Mouse (Mus musculus): ENCODE measurements around the gene Stap2. TPM values are rescaled to one million over a fixed set of nuclear protein-coding genes. Genes with fewer than 3 reads are reported as not detected.

The Stap2 gene
- polyA plus RNA-seq, 1 experiment from 2014 or later: 6.4 TPM

- Histone ChIP-seq H3K4me1 (replicated peaks) (peaks cover 12% of the 10 kb centered on the region), H3K4me3 (peak within 1 kb of the TSS; percentile 74), H3K4me2 (peak within 1 kb of the TSS; percentile 79), H3K9me3 (no peaks in the 10 kb centered on the region), H3K27me3 (no peaks in the 10 kb centered on the region), H3K36me3 (peaks cover 35% of the 10 kb centered on the region), H3K27ac (replicated peaks) (peak within 1 kb of the TSS; percentile 61), H3K9ac (peak within 1 kb of the TSS; percentile 89)
- ATAC-seq (ENCODE audit: low read depth): peak; percentile 85
- 10% methylated on average over 33 of the region's 35 CpGs for WGBS
Observed at GRCm38 (mm10) chr17:55986030-55986961, 19.1 kb downstream of the Stap2 start, which contains the start of gene Fsd1. TSS of gene Fsd1 (plus strand) at chr17:55986509.

- Histone ChIP-seq H3K27ac (replicated peaks) (peak overlapping the region; percentile 59; the same call in 1 of the 2 replicates), H3K9ac (peak overlapping the region; percentile 52), H3K4me2 (no peak overlapping the region), H3K4me3 (no peak overlapping the region), H3K27me3 (no peaks in the 10 kb centered on the region), H3K4me1 (replicated peaks) (peaks cover 27% of the 10 kb centered on the region), H3K36me3 (peaks cover 31% of the 10 kb centered on the region), H3K9me3 (no peaks in the 10 kb centered on the region)
- no peak for ATAC-seq (ENCODE audit: low read depth)
- WGBS: 55% methylated on average over 3 of the region's 3 CpGs
Observed at GRCm38 (mm10) chr17:55977301-55977700, 28.1 kb downstream of the Stap2 start.

- no peaks in the 10 kb centered on the region for H3K9me3 ChIP-seq
- H3K9ac ChIP-seq: peak overlapping the region; percentile 52
- no peak overlapping the region for H3K4me2 ChIP-seq
Observed at GRCm38 (mm10) chr17:55976255-55976862, 29.0 kb downstream of the Stap2 start.

GRCm38 (mm10) chr17:55971453-55971852 lies 33.9 kb downstream of the Stap2 start:
- WGBS: 24% methylated on average over 22 of the region's 22 CpGs
- peaks cover 67% of the 10 kb centered on the region for H3K4me1 ChIP-seq (replicated peaks)
- peaks cover 48% of the 10 kb centered on the region for H3K36me3 ChIP-seq
- H3K27ac ChIP-seq (replicated peaks): 0 out of 2 replicates have a peak overlapping the region, but pooled peaks have one; percentile 93
- peak overlapping the region; percentile 69 for H3K4me3 ChIP-seq
- no peak for ATAC-seq (ENCODE audit: low read depth)
- H3K9ac ChIP-seq: peak overlapping the region; percentile 96
- no peaks in the 10 kb centered on the region for H3K27me3 ChIP-seq
- peak overlapping the region; percentile 88 for H3K4me2 ChIP-seq
- H3K9me3 ChIP-seq: no peaks in the 10 kb centered on the region

More at GRCm38 (mm10) chr17:55976255-55976862, 29.0 kb downstream of the Stap2 start:
- Histone ChIP-seq H3K27ac (replicated peaks) (peak overlapping the region; percentile 65), H3K27me3 (no peaks in the 10 kb centered on the region), H3K4me3 (no peak overlapping the region), H3K36me3 (peaks cover 31% of the 10 kb centered on the region), H3K4me1 (replicated peaks) (peaks cover 36% of the 10 kb centered on the region)
- 13% methylated on average over 13 of the region's 13 CpGs for WGBS
- peak; percentile 71 for ATAC-seq (ENCODE audit: low read depth)

- peaks cover 62% of the 10 kb centered on the region for H3K4me1 ChIP-seq (replicated peaks)
- 7% methylated on average over 54 of the region's 55 CpGs for WGBS
Observed at GRCm38 (mm10) chr17:55969966-55970891, 35.2 kb downstream of the Stap2 start, which contains the start of gene Shd. TSS of gene Shd (plus strand) at chr17:55970467.

GRCm38 (mm10) chr17:55969560-55969959 lies 35.8 kb downstream of the Stap2 start:
- 8% methylated on average over 14 of the region's 14 CpGs for WGBS
- H3K4me3 ChIP-seq: peak overlapping the region; percentile 69
- peak overlapping the region; percentile 93 for H3K27ac ChIP-seq (replicated peaks)
- H3K4me2 ChIP-seq: peak overlapping the region; percentile 88
- peak overlapping the region; percentile 96 for H3K9ac ChIP-seq
- no peaks in the 10 kb centered on the region for H3K27me3 ChIP-seq
- peak; percentile 75 for ATAC-seq (ENCODE audit: low read depth)
- H3K4me1 ChIP-seq (replicated peaks): peaks cover 62% of the 10 kb centered on the region
- H3K36me3 ChIP-seq: peaks cover 53% of the 10 kb centered on the region
- no peaks in the 10 kb centered on the region for H3K9me3 ChIP-seq

More at GRCm38 (mm10) chr17:55969966-55970891, 35.2 kb downstream of the Stap2 start, which contains the start of gene Shd:
- Histone ChIP-seq H3K4me3 (peak within 1 kb of the TSS; percentile 69), H3K27me3 (no peaks in the 10 kb centered on the region), H3K9ac (peak within 1 kb of the TSS; percentile 96), H3K9me3 (no peaks in the 10 kb centered on the region), H3K27ac (replicated peaks) (peak within 1 kb of the TSS; percentile 93), H3K36me3 (peaks cover 52% of the 10 kb centered on the region), H3K4me2 (peak within 1 kb of the TSS; percentile 88)
- ATAC-seq (ENCODE audit: low read depth): peak; percentile 59

- Histone ChIP-seq H3K9ac (peak overlapping the region; percentile 96; the same call in 1 of the 2 replicates), H3K27ac (replicated peaks) (peak overlapping the region; percentile 93), H3K27me3 (no peaks in the 10 kb centered on the region), H3K9me3 (no peaks in the 10 kb centered on the region), H3K36me3 (peaks cover 54% of the 10 kb centered on the region), H3K4me2 (no peak overlapping the region), H3K4me1 (replicated peaks) (peaks cover 58% of the 10 kb centered on the region), H3K4me3 (no peak overlapping the region)
- WGBS: 57% methylated on average over 7 of the region's 7 CpGs
- ATAC-seq (ENCODE audit: low read depth): no peak
Observed at GRCm38 (mm10) chr17:55968210-55968609, 37.2 kb downstream of the Stap2 start.

- Histone ChIP-seq H3K4me3 (no peak overlapping the region), H3K27ac (replicated peaks) (no peak overlapping the region), H3K9me3 (no peaks in the 10 kb centered on the region), H3K36me3 (peaks cover 53% of the 10 kb centered on the region), H3K27me3 (no peaks in the 10 kb centered on the region), H3K9ac (no peak overlapping the region), H3K4me1 (replicated peaks) (peaks cover 51% of the 10 kb centered on the region), H3K4me2 (no peak overlapping the region)
- ATAC-seq (ENCODE audit: low read depth): no peak
- WGBS: 100% methylated on average over 4 of the region's 4 CpGs
Observed at GRCm38 (mm10) chr17:55967186-55967585, 38.2 kb downstream of the Stap2 start.

- H3K4me2 ChIP-seq: no peak overlapping the region
- no peaks in the 10 kb centered on the region for H3K9me3 ChIP-seq
- H3K27ac ChIP-seq (replicated peaks): no peak overlapping the region
- H3K27me3 ChIP-seq: no peaks in the 10 kb centered on the region
- ATAC-seq (ENCODE audit: low read depth): no peak
- 86% methylated on average over 9 of the region's 9 CpGs for WGBS
- no peak overlapping the region for H3K9ac ChIP-seq
- peaks cover 68% of the 10 kb centered on the region for H3K36me3 ChIP-seq
- no peak overlapping the region for H3K4me3 ChIP-seq
- peaks cover 36% of the 10 kb centered on the region for H3K4me1 ChIP-seq (replicated peaks)
Observed at GRCm38 (mm10) chr17:55964996-55965395, 40.4 kb downstream of the Stap2 start.

- H3K4me3 ChIP-seq: no peak overlapping the region
- H3K4me2 ChIP-seq: no peak overlapping the region
- H3K9ac ChIP-seq: no peak overlapping the region
- WGBS: 91% methylated on average over 10 of the region's 10 CpGs
- no peak for ATAC-seq (ENCODE audit: low read depth)
- H3K9me3 ChIP-seq: no peaks in the 10 kb centered on the region
- H3K27me3 ChIP-seq: no peaks in the 10 kb centered on the region
- H3K36me3 ChIP-seq: peaks cover 68% of the 10 kb centered on the region
- no peak overlapping the region for H3K27ac ChIP-seq (replicated peaks)
- H3K4me1 ChIP-seq (replicated peaks): peaks cover 36% of the 10 kb centered on the region
Observed at GRCm38 (mm10) chr17:55964496-55964895, 40.9 kb downstream of the Stap2 start.

- Histone ChIP-seq H3K27me3 (no peaks in the 10 kb centered on the region), H3K36me3 (peaks cover 68% of the 10 kb centered on the region), H3K4me1 (replicated peaks) (peaks cover 29% of the 10 kb centered on the region), H3K4me2 (no peak overlapping the region), H3K27ac (replicated peaks) (peak overlapping the region; percentile 23; the same call in 1 of the 2 replicates), H3K9ac (no peak overlapping the region), H3K9me3 (no peaks in the 10 kb centered on the region), H3K4me3 (no peak overlapping the region)
- 80% methylated on average over 14 of the region's 14 CpGs for WGBS
- no peak for ATAC-seq (ENCODE audit: low read depth)
Observed at GRCm38 (mm10) chr17:55963171-55963570, 42.2 kb downstream of the Stap2 start.

Data from neural tube, embryonic 13.5 days (tissue).